29 mouse cellular contexts compared by ENCODE assay signal in genomic region chr5:58082230-58082629, GRCm38 (mm10).
DNase-seq lines count a peak whose midpoint lies in the region; ATAC-seq and TF ChIP-seq lines count a peak whose summit lies in the region.
"Had no signal": no experiment of that assay in that cellular context is flagged by ENCODE, and none has a peak within 500 bp of the region (broad histone marks: within the 10 kb centered on the region; RNA-seq: fewer than 3 reads in every experiment).

No protein-coding gene starts in this region.

- H3K27me3 ChIP-seq in heart, adult 2 months (ENCODE audit: control insufficient read depth, insufficient read depth, low read length) = no peaks in the 10 kb centered on the region
- H3K27me3 ChIP-seq in heart, embryonic 12.5 days (replicated peaks) = no peaks in the 10 kb centered on the region
- H3K27me3 ChIP-seq in heart, embryonic 15.5 days = no peaks in the 10 kb centered on the region
- H3K27me3 ChIP-seq: CH12.LX; embryonic facial prominence, embryonic 12.5 days; embryonic facial prominence, embryonic 15.5 days; Patski had no signal

- H3K9me3 ChIP-seq in heart, embryonic 12.5 days (replicated peaks) = no peaks in the 10 kb centered on the region
- H3K9me3 ChIP-seq in heart, embryonic 15.5 days (replicated peaks) = no peaks in the 10 kb centered on the region
- H3K9me3 ChIP-seq: embryonic facial prominence, embryonic 12.5 days; embryonic facial prominence, embryonic 15.5 days; G1E had no signal

- H3K9ac ChIP-seq in heart, adult 2 months (ENCODE audit: low read depth, low read length) = no peak overlapping the region
- no peak overlapping the region for H3K9ac ChIP-seq in heart, embryonic 12.5 days
- no peak overlapping the region for H3K9ac ChIP-seq in heart, embryonic 15.5 days
- H3K9ac ChIP-seq: embryonic facial prominence, embryonic 12.5 days; embryonic facial prominence, embryonic 15.5 days; forebrain, postnatal 0 days; hindbrain, embryonic 14.5 days had no signal

- intact Hi-C loops in heart, adult 2 months (cut with DNase I) = loop anchor here (2.0 kb wide), 1 partner anchor 365 kb away; the partner anchor contains the start of gene Pcdh7
- intact Hi-C loops in heart, postnatal 25 days (cut with DNase I) = loop anchor here (5.0 kb wide), 1 partner anchor 365 kb away; the partner anchor contains the start of gene Pcdh7
- intact Hi-C loops in heart, postnatal 14 days (cut with DNase I) = loop anchor here (5.0 kb wide), 1 partner anchor 365 kb away; the partner anchor contains the start of gene Pcdh7

- WGBS in heart, adult 2 months = 55% methylated on average over 2 of the region's 2 CpGs
- WGBS in heart, embryonic 12.5 days = 55% methylated on average over 2 of the region's 2 CpGs
- WGBS in heart, embryonic 15.5 days = 48% methylated on average over 2 of the region's 2 CpGs

- no peaks in the 10 kb centered on the region for H3K79me2 ChIP-seq in heart, adult 2 months (replicated peaks; ENCODE audit: control insufficient read depth, insufficient read depth, low read length)

- ATAC-seq in heart, embryonic 12.5 days (ENCODE audit: insufficient number of reproducible peaks, low FRiP score) = no peak
- ATAC-seq in heart, embryonic 15.5 days (replicated peaks; ENCODE audit: insufficient number of reproducible peaks, insufficient read depth, low FRiP score, low read depth) = no peak
- ATAC-seq: forebrain, embryonic 14.5 days; forebrain, postnatal 0 days; hindbrain, postnatal 0 days; inflammation-experienced regulatory T-cells, adult 6 months; intestine, embryonic 16.5 days; Patski had no signal

- TF ChIP-seq CTCF in heart, adult 2 months (IDR thresholded peaks at IDR 0.05) = no peak

- H3K4me1 ChIP-seq in heart, adult 2 months (ENCODE audit: control insufficient read depth, insufficient read depth, low read length) = peaks cover 2% of the 10 kb centered on the region
- H3K4me1 ChIP-seq in heart, embryonic 12.5 days (replicated peaks) = peaks cover 15% of the 10 kb centered on the region
- H3K4me1 ChIP-seq in heart, embryonic 15.5 days (replicated peaks) = peaks cover 21% of the 10 kb centered on the region
- H3K4me1 ChIP-seq: embryonic facial prominence, embryonic 12.5 days; embryonic facial prominence, embryonic 15.5 days had no signal

- DNase-seq in heart, adult 2 months = no peak
- no peak for DNase-seq in heart, adult 8-10 months (ENCODE audit: low spot score)
- DNase-seq in heart, postnatal 25 days (ENCODE audit: low spot score) = no peak
- DNase-seq in heart, postnatal 14 days = no peak
- DNase-seq in brain, adult 2 months (ENCODE audit: low read depth, low spot score) = peak; percentile 33
- DNase-seq: adrenal gland, postnatal 10 days; adrenal gland, postnatal 36 days; B cell, adult 2 months; cerebellum, adult 11 months; cerebellum, adult 2 months; cerebellum, adult 9-11 months; cerebellum, postnatal 25 days; forebrain, postnatal 0 days; gastrocnemius, postnatal 10 days; gastrocnemius, postnatal 36 days; kidney, adult 18-20 months; kidney, adult 9 months had no signal

- H3K36me3 ChIP-seq in heart, adult 2 months (ENCODE audit: control insufficient read depth, insufficient read depth, low read length) = peaks cover 3% of the 10 kb centered on the region; the same call in 1 of the 2 replicates
- H3K36me3 ChIP-seq in heart, embryonic 12.5 days = no peaks in the 10 kb centered on the region
- no peaks in the 10 kb centered on the region for H3K36me3 ChIP-seq in heart, embryonic 15.5 days
- H3K36me3 ChIP-seq: embryonic facial prominence, embryonic 12.5 days; embryonic facial prominence, embryonic 15.5 days; G1E had no signal

- no peak for TF ChIP-seq EP300 in heart, adult 2 months (IDR thresholded peaks at IDR 0.05; ENCODE audit: insufficient read depth, low read depth, low read length)

- H3K4me2 ChIP-seq in heart, embryonic 12.5 days = no peak overlapping the region
- H3K4me2 ChIP-seq in heart, embryonic 15.5 days = no peak overlapping the region
- H3K4me2 ChIP-seq: embryonic facial prominence, embryonic 12.5 days; embryonic facial prominence, embryonic 15.5 days; hindbrain, embryonic 14.5 days had no signal

- TF ChIP-seq POLR2A in heart, adult 2 months (IDR thresholded peaks at IDR 0.05; ENCODE audit: insufficient read depth, low read depth, low read length) = no peak

- no peak overlapping the region for H3K4me3 ChIP-seq in heart, adult 2 months
- H3K4me3 ChIP-seq in heart, embryonic 12.5 days = no peak overlapping the region
- H3K4me3 ChIP-seq in heart, embryonic 15.5 days = no peak overlapping the region
- H3K4me3 ChIP-seq: embryonic facial prominence, embryonic 12.5 days; embryonic facial prominence, embryonic 15.5 days had no signal

- H3K27ac ChIP-seq in heart, adult 2 months = peak overlapping the region; percentile 60
- peak overlapping the region; percentile 73 for H3K27ac ChIP-seq in heart, embryonic 12.5 days (ENCODE audit: poor library complexity, severe bottlenecking)
- peak overlapping the region; percentile 52 for H3K27ac ChIP-seq in heart, embryonic 15.5 days
- H3K27ac ChIP-seq: embryonic facial prominence, embryonic 12.5 days; embryonic facial prominence, embryonic 15.5 days; hindbrain, embryonic 14.5 days; hindbrain, postnatal 0 days had no signal
